Mouse (Mus musculus): ENCODE data around the gene Mprip.
A peak's percentile ranks its signal among the peaks of the same experiment; 100 is the strongest.
"Not testable (repeated sequence)": the region's sequence is repeated elsewhere in the genome, so short reads cannot be mapped to it uniquely, and the experiment has no call there.

Mprip gene

DNA sequence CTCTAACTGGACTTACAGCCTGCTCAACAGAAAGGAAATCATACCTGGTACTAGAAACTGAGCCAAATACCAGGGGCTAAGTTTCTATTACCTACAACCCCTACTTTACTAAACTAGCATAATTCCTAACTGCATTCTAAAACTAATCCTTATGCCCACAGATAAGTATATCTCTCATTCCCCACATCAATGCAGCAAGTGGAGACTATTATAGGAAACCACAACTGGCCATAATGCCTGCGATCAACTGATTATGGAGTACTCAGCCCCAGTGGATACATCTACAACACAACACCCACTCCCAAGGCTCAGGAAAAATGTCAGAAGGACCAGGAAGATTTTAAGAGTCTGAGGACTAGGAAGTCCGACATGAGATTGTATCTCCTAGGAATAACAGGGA, 7.6 kb upstream of the Mprip start:
- DNase-seq (ENCODE audit: extremely low spot score, low read depth, low spot score) = no peak

DNA sequence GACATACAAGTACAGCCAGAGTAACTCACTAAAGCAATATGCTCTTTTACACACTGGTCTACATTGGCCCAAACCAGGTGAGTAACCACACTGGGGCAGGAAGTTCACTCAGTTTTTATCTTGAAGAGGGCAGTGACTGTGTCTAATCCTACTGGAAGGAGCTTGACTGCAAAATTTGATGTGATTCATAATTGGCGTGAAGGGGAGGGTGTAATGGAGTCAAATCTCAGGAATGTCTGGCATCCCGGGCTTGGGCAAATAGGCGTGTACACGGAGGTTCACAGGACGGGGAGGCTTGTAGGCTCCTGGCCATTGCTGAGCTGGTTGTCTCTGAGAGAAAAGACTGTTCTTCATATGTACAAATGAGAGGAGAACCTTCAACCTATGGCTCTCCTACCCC, 5.8 kb upstream of the Mprip start:
- DNase-seq (ENCODE audit: extremely low spot score, low read depth, low spot score) = no peak

DNA sequence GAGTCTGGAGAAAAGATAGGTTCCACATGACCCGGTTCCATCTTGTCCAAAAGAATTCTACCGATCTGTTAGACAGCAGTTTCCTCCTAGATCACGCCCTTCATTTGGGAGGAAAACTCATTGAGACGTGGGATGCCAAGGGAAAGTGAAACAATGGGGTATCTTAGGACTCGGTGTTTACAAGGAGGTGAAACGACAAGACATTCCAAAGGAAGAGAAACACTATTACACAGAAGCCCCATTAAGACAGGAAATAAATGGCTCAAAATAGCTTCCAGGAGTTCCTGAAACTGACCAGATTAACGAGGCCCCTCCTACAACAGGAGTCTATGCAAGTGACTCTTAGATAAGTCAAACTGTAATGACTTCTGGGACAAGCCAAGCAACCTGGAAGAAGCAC, 5.1 kb upstream of the Mprip start:
- no peak for DNase-seq (ENCODE audit: extremely low spot score, low read depth, low spot score)

DNA sequence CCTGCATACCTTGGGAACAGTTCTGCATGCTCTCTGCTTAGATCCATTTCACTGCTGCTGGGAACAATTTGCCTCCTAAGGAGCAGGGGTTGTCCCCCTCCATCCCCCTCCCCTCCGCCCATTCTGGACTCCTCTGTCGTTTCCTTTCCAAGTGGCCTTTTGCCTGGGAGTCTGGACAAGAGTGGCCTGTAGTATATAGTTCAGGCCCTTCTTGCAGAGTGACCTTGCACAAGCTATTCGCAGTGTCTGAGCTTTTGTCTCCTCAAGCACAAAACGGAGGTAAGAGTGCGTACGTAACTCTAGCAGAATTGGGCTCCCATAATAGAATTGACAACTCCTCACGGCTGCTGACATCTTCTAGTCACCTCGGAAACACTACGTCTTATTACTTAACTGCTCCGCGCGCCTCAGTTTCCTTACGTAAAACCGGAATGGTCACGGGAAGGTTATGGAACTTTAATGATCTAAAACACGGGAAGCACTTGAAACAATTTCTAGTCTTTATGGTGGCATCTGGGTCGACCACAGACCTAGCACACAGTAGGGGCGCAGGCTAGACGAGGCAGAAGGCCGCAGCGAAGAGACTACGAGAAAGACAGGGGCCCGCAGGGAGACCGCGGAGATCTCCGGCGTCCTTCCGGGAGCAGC, 620 bp downstream of the Mprip start:
- no peak for DNase-seq (ENCODE audit: extremely low spot score, low read depth, low spot score)

DNA sequence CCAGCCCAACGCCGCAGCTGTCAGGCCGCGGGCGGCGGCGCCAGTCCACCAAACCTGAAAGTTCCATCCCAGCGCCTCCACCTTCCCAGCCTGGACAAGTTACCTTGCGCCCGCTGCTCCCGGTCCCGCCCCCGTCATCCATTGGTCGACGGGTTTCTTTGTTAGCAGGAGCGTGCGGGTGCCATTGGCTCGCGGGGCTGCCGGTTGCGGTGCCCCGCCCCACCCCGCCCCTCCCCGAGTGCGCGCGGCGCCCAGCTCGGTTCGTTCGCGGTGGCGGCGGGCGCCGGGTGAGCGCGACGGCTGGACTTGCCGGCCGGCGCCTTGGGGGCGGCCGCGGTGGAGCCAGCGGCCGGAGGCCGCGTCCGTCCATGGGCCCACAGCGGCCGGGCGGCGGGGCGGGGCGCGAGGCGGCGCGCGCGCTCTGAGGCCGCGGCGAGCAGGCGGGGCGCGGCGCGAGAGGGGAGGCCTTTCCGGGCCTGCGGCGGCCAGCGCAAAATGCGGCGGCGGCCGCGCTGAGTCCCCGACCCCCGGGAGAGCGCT, 1.2 kb downstream of the Mprip start:
- peak; percentile 69 for DNase-seq (ENCODE audit: extremely low spot score, low read depth, low spot score)

DNA sequence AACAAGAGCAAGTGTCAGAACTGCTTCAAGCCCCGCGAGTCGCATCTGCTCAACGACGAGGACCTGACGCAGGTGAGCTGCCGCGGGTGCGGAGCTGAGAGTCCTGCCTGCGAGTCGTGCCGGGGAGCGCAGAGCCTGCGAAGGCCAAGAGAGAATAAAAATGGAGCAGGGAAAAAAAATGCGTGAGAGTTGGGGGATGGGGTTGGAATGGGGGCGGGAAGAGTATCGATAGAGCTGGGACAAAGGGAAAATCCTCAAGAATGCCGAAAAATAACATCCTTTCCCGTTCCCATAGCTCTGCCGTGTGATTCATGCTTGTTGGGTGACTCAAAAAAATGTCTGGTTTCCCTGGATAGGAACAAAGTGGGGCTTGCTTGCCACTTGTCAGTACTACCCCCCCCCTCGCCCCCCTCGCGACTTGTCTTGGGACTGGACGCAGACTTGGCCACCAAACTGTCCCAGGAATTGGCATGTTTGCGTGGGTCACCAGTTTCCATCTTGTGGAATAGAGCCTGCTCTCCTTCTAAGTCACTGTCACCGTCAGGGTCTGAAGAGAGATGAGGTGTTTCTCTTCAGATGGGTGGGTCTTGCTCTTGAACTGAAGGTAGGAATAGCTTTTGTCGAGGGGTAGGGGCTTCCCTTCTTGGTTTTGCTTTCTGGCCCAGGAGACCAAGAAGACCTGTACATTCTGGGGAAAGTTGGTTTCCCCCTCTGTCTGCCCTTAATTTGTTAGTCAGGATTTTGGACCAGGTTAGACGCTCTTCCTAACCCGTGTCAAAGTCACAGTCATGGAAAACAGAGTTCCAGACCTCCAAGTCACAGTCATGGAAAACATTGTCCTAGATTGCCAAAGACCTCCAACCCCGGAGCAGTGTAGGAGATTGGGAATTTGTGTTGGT, 2.0 kb downstream of the Mprip start:
- no peak for DNase-seq (ENCODE audit: extremely low spot score, low read depth, low spot score)

DNA sequence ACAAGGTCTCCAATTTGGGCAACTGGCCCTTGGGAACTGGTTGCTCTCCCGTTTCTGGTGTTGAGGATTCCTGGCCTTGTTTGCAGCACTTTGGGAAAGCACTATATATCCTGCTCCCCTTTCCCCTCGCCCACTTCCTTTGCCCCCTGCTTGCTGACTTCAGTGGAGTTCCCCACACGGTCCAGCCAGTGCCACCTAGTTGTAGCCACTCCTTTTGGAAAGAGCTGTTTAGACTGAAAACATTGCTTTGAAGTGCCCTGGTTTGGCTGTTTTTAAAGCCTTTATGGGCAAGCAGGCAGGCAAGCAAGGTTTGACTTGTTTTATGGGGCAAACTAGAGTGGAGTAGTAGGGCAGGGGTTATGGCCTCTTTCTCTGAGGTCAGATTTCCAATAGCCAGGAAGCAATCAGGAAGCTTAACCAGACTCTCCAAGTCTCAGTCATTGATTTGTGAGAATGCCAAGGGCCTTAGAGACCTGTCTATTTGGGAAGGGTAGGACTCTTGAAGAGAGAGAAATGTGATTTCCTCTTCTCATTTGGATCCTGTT, 2.7 kb downstream of the Mprip start:
- no peak for DNase-seq (ENCODE audit: extremely low spot score, low read depth, low spot score)

DNA sequence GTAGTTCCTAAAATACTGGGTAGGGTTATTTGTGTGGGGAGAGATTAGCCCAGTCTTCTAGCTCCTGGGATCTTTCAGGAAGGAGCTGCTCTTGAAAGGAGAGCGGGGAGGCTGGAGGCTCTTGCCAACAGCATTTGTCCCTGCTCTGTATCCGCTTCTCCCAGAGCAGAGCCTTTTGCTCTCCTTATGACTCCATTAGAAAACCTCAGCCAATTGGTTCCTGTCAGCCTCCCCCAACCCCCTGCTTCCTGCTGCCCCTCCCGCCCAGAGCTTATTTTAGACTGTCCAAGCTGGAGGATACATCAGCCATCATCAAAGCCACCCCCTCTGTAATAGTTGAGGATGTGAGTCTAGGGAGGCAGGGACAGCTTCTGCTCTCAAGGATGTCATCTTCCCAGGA, 3.7 kb downstream of the Mprip start:
- no peak for DNase-seq (ENCODE audit: extremely low spot score, low read depth, low spot score)

DNA sequence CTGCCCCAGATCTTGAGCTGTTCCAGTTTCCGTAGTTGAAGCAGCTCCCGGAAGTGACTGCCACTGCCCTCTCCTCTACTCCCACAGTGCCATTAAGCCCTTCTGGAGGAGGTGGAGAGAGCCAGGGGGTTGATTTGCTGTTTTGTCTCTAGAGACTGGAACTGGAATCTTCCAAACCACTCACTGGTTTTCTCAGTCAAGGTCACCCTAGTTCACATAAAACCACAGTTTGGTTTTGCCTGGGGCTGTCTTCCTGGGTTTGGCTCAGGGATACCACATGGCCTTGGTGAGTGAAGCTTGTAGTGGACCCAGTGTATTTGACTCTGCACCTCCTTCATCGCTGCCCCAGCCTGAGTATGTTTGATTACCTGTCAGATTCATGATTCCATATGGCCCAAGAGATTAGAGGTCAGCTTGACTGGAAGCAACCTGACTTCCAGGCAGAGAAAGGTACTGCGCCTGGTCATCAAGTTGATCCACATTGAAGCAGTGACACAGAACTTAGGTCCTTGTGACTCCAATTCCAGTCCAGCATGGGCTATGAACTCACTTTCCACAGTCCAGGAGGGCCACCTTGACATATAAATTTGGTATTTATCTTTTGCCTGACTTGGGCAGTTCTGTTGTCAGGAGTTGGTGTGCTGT, 10.1 kb downstream of the Mprip start:
- no peak for DNase-seq (ENCODE audit: extremely low spot score, low read depth, low spot score)

DNA sequence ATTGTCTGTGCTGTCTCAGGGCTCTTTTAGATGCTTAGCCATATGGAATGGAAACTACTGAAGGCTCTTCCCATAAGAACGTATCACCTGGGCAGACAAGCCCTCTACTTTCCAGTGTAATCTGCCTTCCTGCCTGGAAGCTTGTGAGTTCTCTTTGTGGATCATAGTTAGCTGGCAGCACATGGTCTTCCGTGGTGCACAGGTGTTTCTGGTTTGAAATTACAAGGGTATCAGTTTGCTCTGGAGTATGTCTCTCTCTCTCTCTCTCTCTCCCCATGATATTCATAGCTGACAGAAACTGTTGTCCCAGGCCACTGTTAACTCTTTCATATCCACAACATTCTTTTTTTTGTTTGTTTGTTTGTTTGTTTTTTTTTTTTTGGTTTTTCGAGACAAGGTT, 12.9 kb downstream of the Mprip start:
- DNase-seq (ENCODE audit: extremely low spot score, low read depth, low spot score) = no peak

DNA sequence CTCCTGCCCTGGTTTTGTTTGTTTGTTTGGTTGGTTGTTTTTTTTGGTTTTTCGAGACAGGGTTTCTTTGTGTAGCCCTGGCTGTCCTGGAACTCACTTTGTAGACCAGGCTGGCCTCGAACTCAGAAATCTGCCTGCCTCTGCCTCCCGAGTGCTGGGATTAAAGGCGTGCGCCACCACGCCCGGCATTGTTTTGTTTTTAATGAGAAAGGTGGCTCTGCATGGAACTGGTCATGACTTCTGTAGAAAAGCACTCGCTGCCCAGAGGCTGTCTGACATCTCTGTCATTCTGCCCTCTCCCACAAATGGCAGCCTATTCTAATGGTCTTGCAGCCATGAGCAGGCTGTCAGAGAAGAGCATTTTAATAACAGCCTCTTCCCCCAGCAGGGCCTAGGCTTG, 13.6 kb downstream of the Mprip start:
- DNase-seq (ENCODE audit: extremely low spot score, low read depth, low spot score) = not testable (repeated sequence)

DNA sequence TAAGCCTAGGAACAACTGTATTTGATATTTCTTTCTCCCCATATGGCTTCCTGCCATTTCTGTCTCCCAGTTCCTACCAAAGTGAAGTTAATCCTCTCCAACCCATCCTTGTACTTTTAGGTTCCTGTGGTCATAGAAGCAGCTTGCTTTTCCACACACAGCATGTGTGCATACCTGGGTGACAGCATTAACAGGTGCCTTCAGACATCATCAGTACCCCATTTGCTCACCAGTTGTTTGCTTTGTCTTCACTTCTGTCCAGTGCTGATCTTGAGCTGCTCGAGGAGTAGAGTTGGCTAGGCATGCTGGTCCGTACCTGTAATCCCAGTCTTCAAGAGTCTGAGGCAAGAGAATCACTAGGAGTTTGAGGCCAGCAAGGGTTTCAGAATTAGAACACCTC, 16.7 kb downstream of the Mprip start:
- no peak for DNase-seq (ENCODE audit: extremely low spot score, low read depth, low spot score)

DNA sequence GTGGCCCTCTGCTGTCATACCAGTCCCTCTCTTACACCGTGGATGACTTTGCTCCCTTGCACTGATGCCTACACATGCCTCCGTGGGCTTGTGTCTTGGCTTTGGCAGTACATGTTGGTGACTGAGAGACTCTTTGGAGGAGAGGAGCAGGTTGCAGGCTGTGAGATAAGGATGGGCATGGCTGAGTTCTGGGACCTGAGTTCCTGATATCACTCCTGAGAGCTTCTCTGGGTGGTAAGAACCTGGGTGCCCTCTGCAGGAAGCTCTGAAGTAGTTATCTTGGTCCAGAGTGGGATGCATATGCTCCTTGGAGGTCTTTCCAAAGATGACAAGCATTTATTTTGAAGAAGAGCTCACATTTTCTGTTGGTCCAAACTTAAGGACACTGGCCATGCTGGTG, 17.6 kb downstream of the Mprip start:
- DNase-seq (ENCODE audit: extremely low spot score, low read depth, low spot score) = no peak

DNA sequence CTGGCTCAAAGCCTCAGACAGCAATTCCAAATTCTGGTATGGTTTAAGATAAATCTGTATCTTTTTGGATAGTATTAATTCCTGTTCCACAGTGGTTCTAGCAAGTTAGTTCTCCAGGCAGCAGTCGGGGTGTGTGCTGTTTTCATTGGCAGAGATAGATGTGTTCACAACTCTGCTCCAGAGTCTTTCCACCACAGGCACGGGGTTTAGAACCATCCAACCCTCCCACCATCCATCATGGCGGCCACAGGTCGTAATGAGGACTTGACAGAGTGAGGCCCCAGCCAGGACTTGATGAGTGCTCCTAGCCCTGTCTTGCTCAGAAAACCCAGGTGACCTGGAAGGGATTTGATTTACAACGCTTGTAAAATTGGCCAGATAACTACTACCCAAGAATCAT, 19.0 kb downstream of the Mprip start:
- no peak for DNase-seq (ENCODE audit: extremely low spot score, low read depth, low spot score)

DNA sequence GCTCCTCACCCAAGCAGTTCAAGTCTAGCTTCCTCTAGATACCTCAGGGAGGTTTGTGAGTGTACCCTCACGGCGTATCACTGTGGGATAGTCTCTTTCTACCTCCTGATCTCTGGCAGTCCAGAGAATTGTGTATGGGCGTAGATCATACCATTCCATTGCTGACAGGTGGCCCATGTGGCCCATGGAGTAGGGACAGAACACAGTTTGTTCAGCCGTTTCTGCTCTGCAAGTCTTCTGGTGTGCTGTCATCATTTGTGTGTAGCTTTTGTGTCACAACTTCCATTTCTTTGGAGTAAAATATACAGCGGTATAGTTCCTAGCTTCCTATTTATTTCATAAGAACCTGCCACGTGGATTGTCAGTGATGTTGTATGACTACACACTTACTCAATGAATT, 23.9 kb downstream of the Mprip start:
- DNase-seq (ENCODE audit: extremely low spot score, low read depth, low spot score) = no peak

DNA sequence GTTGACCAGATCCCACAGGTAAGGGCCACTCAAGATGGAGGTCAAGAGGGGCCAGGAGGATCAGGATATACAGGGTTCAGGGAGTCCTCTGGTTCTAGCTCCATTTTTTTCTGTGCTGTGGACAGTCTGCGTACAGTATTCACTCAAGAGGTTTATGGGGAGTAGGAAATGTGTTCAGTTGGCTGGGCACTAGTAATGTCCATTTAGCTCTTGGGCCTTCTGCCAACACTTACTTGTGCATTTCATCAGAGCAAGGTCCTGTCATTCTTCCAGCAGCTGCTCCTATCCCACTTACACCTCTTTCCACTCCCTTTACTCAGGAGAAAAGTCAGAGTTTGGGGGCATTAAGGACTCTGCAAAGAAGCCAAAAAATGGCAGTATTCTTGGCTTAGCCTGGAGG, 33.4 kb downstream of the Mprip start:
- no peak for DNase-seq (ENCODE audit: extremely low spot score, low read depth, low spot score)

DNA sequence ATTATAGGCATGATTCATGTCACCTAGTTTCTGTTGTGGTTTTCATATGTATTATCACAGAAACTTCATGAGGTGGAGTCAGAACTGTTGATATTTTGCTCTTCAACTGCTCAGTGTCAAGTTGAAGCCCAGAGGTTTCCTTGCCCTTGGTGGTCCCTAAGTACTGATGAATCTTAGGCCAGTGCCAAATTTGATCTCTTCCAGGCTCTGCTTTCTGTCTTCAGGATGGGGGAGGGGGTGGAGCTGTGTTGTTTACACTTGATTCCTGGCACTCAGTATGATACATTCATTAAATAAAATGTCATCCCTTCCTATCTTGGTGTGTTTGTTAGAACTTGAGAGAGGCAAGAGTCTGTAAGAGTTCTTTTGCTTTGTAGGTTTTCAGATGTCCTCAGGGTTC, 34.4 kb downstream of the Mprip start:
- DNase-seq (ENCODE audit: extremely low spot score, low read depth, low spot score) = no peak

DNA sequence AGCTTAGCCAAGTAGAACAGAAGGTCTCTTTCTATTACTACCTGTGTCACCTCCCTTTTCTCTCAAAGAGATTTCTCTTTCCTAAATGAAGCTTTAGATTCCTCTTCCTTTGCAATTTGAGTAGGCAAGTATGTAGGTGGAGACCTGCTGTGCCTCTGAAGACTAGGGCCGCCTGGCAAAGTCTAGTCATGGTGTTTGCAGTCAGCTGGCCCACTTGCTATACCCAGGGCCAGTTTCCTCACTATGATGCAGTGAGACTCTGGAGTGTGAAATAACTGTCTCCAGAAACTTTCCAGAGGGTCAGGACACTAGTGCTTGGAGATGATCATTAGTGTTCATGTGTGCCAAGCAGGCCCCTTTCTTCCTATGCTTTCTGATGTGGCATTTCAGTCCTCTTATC, 36.5 kb downstream of the Mprip start:
- no peak for DNase-seq (ENCODE audit: extremely low spot score, low read depth, low spot score)

DNA sequence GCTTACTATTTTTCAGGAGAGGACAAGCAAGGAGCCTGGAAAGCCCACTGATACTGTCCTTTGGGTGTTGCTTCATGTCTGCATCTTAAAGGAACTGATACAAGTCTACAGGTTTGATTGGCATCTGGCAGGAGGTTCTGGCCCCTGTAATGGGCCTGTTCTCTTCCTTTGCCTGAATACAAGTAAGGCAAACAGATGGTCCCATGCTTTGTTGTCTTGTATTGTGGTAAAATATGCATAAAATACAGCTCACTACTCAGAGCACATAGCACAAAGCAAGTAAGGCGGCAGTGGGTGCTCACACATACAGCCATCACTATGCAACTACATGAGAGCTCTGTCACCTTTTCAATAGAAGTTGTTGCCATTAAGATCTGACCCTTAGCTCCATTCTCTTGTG, 39.7 kb downstream of the Mprip start:
- no peak for DNase-seq (ENCODE audit: extremely low spot score, low read depth, low spot score)

DNA sequence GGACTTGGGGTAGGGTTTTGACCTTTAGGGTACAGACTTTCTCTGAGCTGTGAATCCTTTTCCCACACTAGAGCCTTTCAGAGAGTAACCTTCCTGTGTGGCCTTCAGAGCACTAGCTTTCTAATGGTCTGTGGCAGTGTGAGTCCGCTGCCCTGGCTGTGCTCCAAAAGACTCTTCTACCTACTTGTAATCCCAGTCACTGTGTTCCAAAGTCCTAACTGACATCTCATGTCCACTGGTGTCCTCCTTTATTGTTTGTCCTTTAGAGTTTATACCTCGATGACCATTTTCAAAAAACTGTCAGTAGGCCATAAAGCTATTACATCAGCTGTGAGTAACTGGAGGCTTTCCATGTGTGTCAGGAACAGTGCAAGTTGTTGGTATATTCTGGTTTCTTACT, 44.0 kb downstream of the Mprip start:
- no peak for DNase-seq (ENCODE audit: extremely low spot score, low read depth, low spot score)

DNA sequence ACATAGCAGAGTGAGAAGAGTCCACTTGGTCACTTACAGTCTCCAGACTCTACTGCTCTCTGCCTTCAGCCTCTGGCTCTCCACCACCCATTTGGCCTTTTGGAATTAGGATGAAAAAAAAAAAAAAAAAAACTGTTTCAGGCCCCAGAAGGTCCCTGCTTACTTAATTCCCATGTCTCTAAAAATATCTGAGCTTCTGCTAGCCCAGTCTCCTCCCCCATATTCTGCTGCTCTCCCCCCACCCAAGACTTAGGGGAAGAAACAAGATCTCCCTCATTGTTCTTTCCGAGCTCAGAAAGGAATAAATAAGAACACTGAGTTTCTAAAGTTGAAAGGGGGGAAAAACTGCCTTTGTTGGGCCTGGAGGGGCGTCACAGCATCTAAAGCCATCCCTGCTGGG, 46.4 kb downstream of the Mprip start:
- DNase-seq (ENCODE audit: extremely low spot score, low read depth, low spot score) = no peak
